Mouse (Mus musculus): ENCODE measurements around the gene Cyp4f13.

Cyp4f13 gene

GRCm38 (mm10) chr17:32947215-32947914 is at the start of gene Cyp4f13:
TSS of gene Cyp4f13 (minus strand) at chr17:32947402.
- peak; percentile 86 for DNase-seq (ENCODE audit: low spot score)

GRCm38 (mm10) chr17:32992699-32993474 is 45.7 kb upstream of the Cyp4f13 start, which contains the start of gene Zfp952:
TSS of gene Zfp952 (plus strand) at chr17:32993129.
- peak; percentile 68 for DNase-seq (ENCODE audit: low spot score)

- DNase-seq (ENCODE audit: low spot score): no peak
Measured at GRCm38 (mm10) chr17:32991965-32992698, 44.9 kb upstream of the Cyp4f13 start.

- DNase-seq (ENCODE audit: low spot score): no peak
Measured at GRCm38 (mm10) chr17:32986301-32986700, 39.1 kb upstream of the Cyp4f13 start.

- DNase-seq (ENCODE audit: low spot score): no peak
Measured at GRCm38 (mm10) chr17:32981361-32981760, 34.2 kb upstream of the Cyp4f13 start.

- DNase-seq (ENCODE audit: low spot score): peak; percentile 83
Measured at GRCm38 (mm10) chr17:32965623-32966290, 18.6 kb upstream of the Cyp4f13 start, which contains the start of gene Zfp472. TSS of gene Zfp472 (plus strand) at chr17:32965814.

GRCm38 (mm10) chr17:32965253-32965622 is 18.0 kb upstream of the Cyp4f13 start:
- DNase-seq (ENCODE audit: low spot score): no peak

GRCm38 (mm10) chr17:32951441-32951840 is 4.2 kb upstream of the Cyp4f13 start:
- DNase-seq (ENCODE audit: low spot score): peak; percentile 50

- DNase-seq (ENCODE audit: low spot score): no peak
Measured at GRCm38 (mm10) chr17:32951006-32951405, 3.8 kb upstream of the Cyp4f13 start.

GRCm38 (mm10) chr17:32950136-32950535 is 2.9 kb upstream of the Cyp4f13 start:
- no peak for DNase-seq (ENCODE audit: low spot score)

- DNase-seq (ENCODE audit: low spot score): no peak
Measured at GRCm38 (mm10) chr17:32946716-32947115, 486 bp downstream of the Cyp4f13 start.

GRCm38 (mm10) chr17:32944402-32945035 is 2.7 kb downstream of the Cyp4f13 start:
- DNase-seq (ENCODE audit: low spot score): no peak

GRCm38 (mm10) chr17:32943661-32944060 is 3.5 kb downstream of the Cyp4f13 start:
- no peak for DNase-seq (ENCODE audit: low spot score)

GRCm38 (mm10) chr17:32939831-32940230 is 7.4 kb downstream of the Cyp4f13 start:
- DNase-seq (ENCODE audit: low spot score): no peak

GRCm38 (mm10) chr17:32927803-32928202 is 19.4 kb downstream of the Cyp4f13 start:
- DNase-seq (ENCODE audit: low spot score): no peak

- peak; percentile 53 for DNase-seq (ENCODE audit: low spot score)
Measured at GRCm38 (mm10) chr17:32924658-32925312, 22.4 kb downstream of the Cyp4f13 start.

- DNase-seq (ENCODE audit: low spot score): no peak
Measured at GRCm38 (mm10) chr17:32923681-32924080, 23.5 kb downstream of the Cyp4f13 start.

- no peak for DNase-seq (ENCODE audit: low spot score)
Measured at GRCm38 (mm10) chr17:32919123-32919522, 28.1 kb downstream of the Cyp4f13 start.

- DNase-seq (ENCODE audit: low spot score): no peak
Measured at GRCm38 (mm10) chr17:32917131-32917530, 30.1 kb downstream of the Cyp4f13 start, which contains the start of gene Cyp4f14. TSS of gene Cyp4f14 (minus strand) at chr17:32917342.

- DNase-seq (ENCODE audit: low spot score): no peak
Measured at GRCm38 (mm10) chr17:32916075-32916474, 31.1 kb downstream of the Cyp4f13 start.

- no peak for DNase-seq (ENCODE audit: low spot score)
Measured at GRCm38 (mm10) chr17:32906172-32906571, 41.0 kb downstream of the Cyp4f13 start.

Data from spleen, adult 12 weeks (tissue).